Mouse (Mus musculus) spleen, adult 2 months (tissue): ENCODE measurements at regions not wholly inside any gene's neighbourhood (a gene's known extent, or its start where the extent isn't known, plus 50 kb on each side); places are given as distances from the start of the nearest gene placed in this dataset.

Experiments
- CTCF ChIP-seq: fragments of 200-500 bp; IDR thresholded peaks from 2 replicates; pipeline ENCODE4 v1.5.1; 2011; ENCODE audit warnings: mild to moderate bottlenecking, inconsistent platforms; ENCODE audit not compliant: insufficient read depth, insufficient read length, insufficient replicate concordance; ENCODE audit errors: extremely low read depth
- POLR2A ChIP-seq: fragments of 200-500 bp; IDR thresholded peaks from 2 replicates; pipeline ENCODE4 v1.6.1; 2011; ENCODE audit warnings: low read depth, low read length, inconsistent platforms

DNA sequence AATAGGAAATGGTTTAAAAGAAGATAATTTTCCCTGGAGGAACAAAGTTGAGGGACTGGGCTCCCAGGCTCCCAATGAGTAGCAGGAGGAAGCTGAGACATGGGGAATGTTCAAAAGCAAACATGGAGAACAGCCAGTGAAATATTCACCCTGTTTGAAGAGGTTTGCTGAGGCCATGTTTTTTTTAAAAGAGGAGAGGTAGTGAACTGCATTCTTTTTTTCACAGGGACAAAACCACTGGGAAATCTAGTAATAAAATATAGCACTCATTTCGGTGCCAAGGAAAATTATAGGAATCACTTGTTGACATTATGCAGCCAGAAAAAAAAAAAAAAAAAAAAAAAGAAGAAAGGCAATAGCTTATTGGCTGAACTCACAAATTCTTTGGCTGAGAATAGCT, 246.3 kb upstream of the Cdh11 start:
- TF ChIP-seq CTCF (no peak), POLR2A (no peak)
